Comparison of ENCODE assay signal across 24 mouse cellular contexts in the genomic region with DNA sequence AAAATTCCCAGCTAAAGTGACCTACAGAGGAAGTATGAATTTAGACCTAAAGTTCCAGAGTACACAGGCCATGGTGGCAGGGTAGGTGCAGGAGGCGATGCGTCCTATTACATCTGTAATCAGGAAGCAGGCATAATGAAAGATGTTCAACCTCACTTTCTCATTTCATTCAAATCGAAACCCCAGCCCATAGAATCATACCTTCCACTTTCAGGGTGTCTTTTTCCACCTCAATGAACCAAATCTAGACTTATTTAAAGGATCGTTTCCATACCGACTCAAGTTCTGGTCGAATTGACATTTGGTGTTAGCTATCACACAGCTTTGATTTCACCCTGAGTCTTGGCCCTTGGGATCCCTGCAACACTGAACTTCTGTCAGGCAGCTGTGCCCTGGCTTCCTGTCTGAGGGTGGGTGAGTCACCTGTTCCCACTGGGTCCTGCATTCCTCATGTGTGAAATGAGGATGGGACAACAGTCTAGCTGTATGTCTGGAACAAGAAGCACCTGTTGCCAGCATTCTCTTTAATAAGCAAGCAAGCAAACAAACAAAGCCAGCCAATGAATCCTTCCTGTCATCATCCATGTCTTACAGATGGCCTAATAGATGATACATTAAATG. TPM values are rescaled to one million over a fixed set of nuclear protein-coding genes. Genes with fewer than 3 reads are reported as not detected.
DNase-seq lines count a peak whose midpoint lies in the region; ATAC-seq and TF ChIP-seq lines count a peak whose summit lies in the region.
"Had no signal": no experiment of that assay in that cellular context is flagged by ENCODE, and none has a peak within 500 bp of the region (broad histone marks: within the 10 kb centered on the region; RNA-seq: fewer than 3 reads in every experiment).

No protein-coding gene starts in this region.

- H3K36me3 ChIP-seq in myocyte (ENCODE audit: control insufficient read depth, insufficient read depth) = no peaks in the 10 kb centered on the region
- H3K36me3 ChIP-seq: embryonic facial prominence, embryonic 13.5 days; forebrain, embryonic 12.5 days; heart, embryonic 10.5 days; heart, embryonic 15.5 days; hindbrain, embryonic 13.5 days had no signal

- no peak for TF ChIP-seq POLR2A in myocyte (IDR thresholded peaks at IDR 0.05; ENCODE audit: insufficient read length, low read depth)

- no peaks in the 10 kb centered on the region for H3K79me2 ChIP-seq in myocyte (ENCODE audit: control insufficient read depth, insufficient read depth)

- no peak overlapping the region for H3K4me3 ChIP-seq in myocyte
- H3K4me3 ChIP-seq: embryonic facial prominence, embryonic 13.5 days; forebrain, embryonic 12.5 days; heart, embryonic 10.5 days; heart, embryonic 15.5 days; hindbrain, embryonic 13.5 days had no signal

- no peak overlapping the region for H3ac ChIP-seq in myocyte (ENCODE audit: control insufficient read depth, insufficient read length)

- DNase-seq in 3T3-L1 (ENCODE audit: low read depth, low spot score) = peak; percentile 18
- DNase-seq in B cell, adult 2 months = peak; percentile 13 to 14
- no peak for DNase-seq in c-Kit-positive CD71-positive TER-119-positive erythroid progenitor cells, embryonic 14.5 days (ENCODE audit: low spot score)
- DNase-seq in frontal cortex, postnatal 14 days (ENCODE audit: low spot score in 2 of 2) = no peak
- DNase-seq: adrenal gland, adult 8-10 months; adrenal gland, postnatal 36 days; cerebellum, adult 11 months; cerebellum, adult 9-10 months; cerebellum, postnatal 25 days; heart, postnatal 14 days; kidney, adult 8-10 months had no signal

- H3K4me2 ChIP-seq in myocyte (ENCODE audit: low read depth) = peak overlapping the region; percentile 53
- H3K4me2 ChIP-seq: embryonic facial prominence, embryonic 13.5 days; forebrain, embryonic 12.5 days; heart, embryonic 15.5 days; hindbrain, embryonic 13.5 days had no signal

- no peaks in the 10 kb centered on the region for H3K27me3 ChIP-seq in myocyte (ENCODE audit: control insufficient read depth, insufficient read depth, insufficient read length)
- H3K27me3 ChIP-seq: embryonic facial prominence, embryonic 13.5 days; forebrain, embryonic 12.5 days; heart, embryonic 15.5 days; hindbrain, embryonic 13.5 days had no signal

- peak; percentile 31 for ATAC-seq in CD4-positive, CD25-positive, alpha-beta regulatory T cell, adult 4 months
- ATAC-seq in inflammation-experienced regulatory T-cells, adult 6 months = no peak
- ATAC-seq: forebrain, embryonic 16.5 days; intestine, postnatal 0 days; Patski had no signal

TF ChIP-seq in myocyte, 11 proteins besides CTCF, POLR2A, EP300 and RAD21:
- no peak for TF ChIP-seq MAX (IDR thresholded peaks at IDR 0.05; ENCODE audit: low read depth)
- TF ChIP-seq USF1 (IDR thresholded peaks at IDR 0.05; ENCODE audit: low read depth) = no peak
- peak; percentile 75 for TF ChIP-seq TCF3 (IDR thresholded peaks at IDR 0.05; ENCODE audit: insufficient read length, low read depth)
- peak; percentile 28 to 97 (median 93) for TF ChIP-seq MYOD1 (IDR thresholded peaks at IDR 0.05; ENCODE audit: control insufficient read depth in 1 of 3, insufficient read length in 2 of 3, low read depth in 2 of 3)
- no peak for TF ChIP-seq REST (IDR thresholded peaks at IDR 0.05; ENCODE audit: insufficient read depth, insufficient read length)
- TF ChIP-seq SRF (IDR thresholded peaks at IDR 0.05; ENCODE audit: control insufficient read depth, insufficient read length, low read depth) = no peak
- no peak for TF ChIP-seq POLR2AphosphoS2 (IDR thresholded peaks at IDR 0.05; ENCODE audit: insufficient read length, low read depth)
- TF ChIP-seq E2F4 (IDR thresholded peaks at IDR 0.05; ENCODE audit: insufficient read depth) = no peak
- TF ChIP-seq TCF12 (IDR thresholded peaks at IDR 0.05; ENCODE audit: insufficient read depth, poor library complexity, severe bottlenecking) = peak; percentile 58
- no peak for TF ChIP-seq CEBPB (IDR thresholded peaks at IDR 0.05; ENCODE audit: insufficient read depth, poor library complexity, severe bottlenecking)
- TF ChIP-seq MYOG (IDR thresholded peaks at IDR 0.05; ENCODE audit: control insufficient read depth in 1 of 3, insufficient read depth in 1 of 3, insufficient read length in 2 of 3, low read depth in 2 of 3) = peak; percentile 33 to 92 (median 75)

RNA-seq across cellular contexts. Expression of gene Tprg, which starts 36.4 kb away (rescaled TPM):
- not detected for polyA plus RNA-seq in CD4-positive, CD25-positive, alpha-beta regulatory T cell, adult 4 months (2017; shearing (Covaris generic))
- not detected for polyA plus RNA-seq in myocyte (2012; fragmentation: generic; extraction: Trizol)
- under 1 TPM in 1 of 3 experiments, not detected in 2; 0.34 TPM for polyA plus RNA-seq in inflammation-experienced regulatory T-cells, adult 6 months (2017; shearing (Covaris generic))
- polyA plus RNA-seq: cortical plate, adult 2 months; forebrain, embryonic 12.5 days; frontal cortex, adult 2 months; heart, embryonic 10.5 days; heart, embryonic 15.5 days; hindbrain, embryonic 13.5 days; intestine, postnatal 0 days had no signal

Comparison
In these comparisons a context has a peak if more than half of its experiments do, and no peak if none do; other contexts are left out.
1. DNase-seq: peak in 3T3-L1 (single experiment) and B cell, adult 2 months (2 of 2); none in c-Kit-positive CD71-positive TER-119-positive erythroid progenitor cells, embryonic 14.5 days (single experiment) and frontal cortex, postnatal 14 days (0 of 2).